Mouse (Mus musculus) heart, embryonic 13.5 days (tissue): ENCODE data around the gene Rarb. TPM values are rescaled to one million over a fixed set of nuclear protein-coding genes. Genes with fewer than 3 reads are reported as not detected.

Experiments
- ATAC-seq: fragments of 200-750 bp; cut with Nextera tagmentation; 2 replicates; pipeline ENCODE4 v1.8.0; 2017; ENCODE audit warnings: moderate TSS enrichment; ENCODE audit not compliant: insufficient number of reproducible peaks, low FRiP score, low TSS enrichment; ENCODE audit errors: extremely low read depth
- H3K27ac ChIP-seq: fragments of 300-500 bp; sonication (generic); replicated peaks from 2 replicates; pipeline ENCODE4 v1.5.1; 2015; ENCODE audit warnings: moderate library complexity, mild to moderate bottlenecking, inconsistent platforms
- H3K27me3 ChIP-seq: fragments of 300-500 bp; sonication (generic); replicated peaks from 2 replicates; pipeline ENCODE4 v1.6.1; 2015; ENCODE audit warnings: mild to moderate bottlenecking, inconsistent platforms
- H3K36me3 ChIP-seq: fragments of 300-500 bp; sonication (generic); 2 replicates; pipeline ENCODE4 v1.6.1; 2015; ENCODE audit warnings: mild to moderate bottlenecking, inconsistent platforms
- H3K4me1 ChIP-seq: fragments of 300-500 bp; sonication (generic); 2 replicates; pipeline ENCODE4 v1.6.1; 2015; ENCODE audit warnings: inconsistent platforms
- H3K4me2 ChIP-seq: fragments of 300-500 bp; sonication (generic); 2 replicates; pipeline ENCODE4 v1.6.1; 2015; ENCODE audit warnings: inconsistent platforms, mild to moderate bottlenecking, moderate library complexity
- H3K4me3 ChIP-seq: fragments of 300-500 bp; sonication (generic); 2 replicates; pipeline ENCODE4 v1.5.1; 2015; ENCODE audit warnings: moderate library complexity, mild to moderate bottlenecking, inconsistent platforms
- H3K9ac ChIP-seq: fragments of 300-500 bp; sonication (generic); 2 replicates; pipeline ENCODE4 v1.6.1; 2015; ENCODE audit warnings: inconsistent platforms, mild to moderate bottlenecking, moderate library complexity
- H3K9me3 ChIP-seq: fragments of 300-500 bp; sonication (generic); 2 replicates; pipeline ENCODE4 v1.6.1; 2016; ENCODE audit warnings: inconsistent platforms
- WGBS: fragments of 180-500 bp; shearing (Covaris S2); methylation state at CpG from one replicate; pipeline ENCODE4 v1.1.7; 2015; ENCODE audit warnings: mixed read lengths; 5-methylcytosine and 5-hydroxymethylcytosine counted together
- polyA plus RNA-seq: library from polyadenylated mRNA; unstranded; fragments of >200 nt; fragmentation: Nextera tagmentation; extraction: Ambion mirVana; gene quantifications from 2 replicates; pipeline ENCODE4 v1.2.1, GENCODE M21; 2015

The Rarb gene
- polyA plus RNA-seq, 1 experiment from 2014 or later, result 12.4 TPM

GRCm38 (mm10) chr14:16639153-16639943 lies 179.6 kb downstream of the Rarb start:
- Histone ChIP-seq H3K27ac (no peak overlapping the region), H3K4me3 (no peak overlapping the region), H3K4me1 (no peaks in the 10 kb centered on the region), H3K36me3 (no peaks in the 10 kb centered on the region), H3K9me3 (peaks cover 49% of the 10 kb centered on the region), H3K4me2 (no peak overlapping the region), H3K27me3 (no peaks in the 10 kb centered on the region), H3K9ac (no peak overlapping the region)
- WGBS, result 82% methylated on average over 19 of the region's 19 CpGs
- no peak for ATAC-seq

GRCm38 (mm10) chr14:16613975-16614374 lies 205.0 kb downstream of the Rarb start:
- Histone ChIP-seq H3K4me3 (no peak overlapping the region), H3K9me3 (no peaks in the 10 kb centered on the region), H3K27me3 (no peaks in the 10 kb centered on the region), H3K36me3 (no peaks in the 10 kb centered on the region), H3K4me1 (no peaks in the 10 kb centered on the region), H3K9ac (no peak overlapping the region), H3K27ac (no peak overlapping the region), H3K4me2 (no peak overlapping the region)
- no peak for ATAC-seq

GRCm38 (mm10) chr14:16605480-16605879 lies 213.5 kb downstream of the Rarb start:
- H3K27ac ChIP-seq, result no peak overlapping the region
- H3K4me2 ChIP-seq, result no peak overlapping the region
- H3K4me3 ChIP-seq, result no peak overlapping the region
- H3K36me3 ChIP-seq, result no peaks in the 10 kb centered on the region
- peaks cover 32% of the 10 kb centered on the region for H3K4me1 ChIP-seq
- ATAC-seq, result no peak
- no peaks in the 10 kb centered on the region for H3K27me3 ChIP-seq
- H3K9ac ChIP-seq, result no peak overlapping the region
- H3K9me3 ChIP-seq, result no peaks in the 10 kb centered on the region

- H3K36me3 ChIP-seq, result no peaks in the 10 kb centered on the region
- no peaks in the 10 kb centered on the region for H3K9me3 ChIP-seq
- no peak overlapping the region for H3K9ac ChIP-seq
- ATAC-seq, result no peak
- H3K27ac ChIP-seq, result no peak overlapping the region
- H3K27me3 ChIP-seq, result no peaks in the 10 kb centered on the region
- H3K4me3 ChIP-seq, result no peak overlapping the region
- WGBS, result 37% methylated on average over 8 of the region's 8 CpGs
- no peak overlapping the region for H3K4me2 ChIP-seq
- peaks cover 38% of the 10 kb centered on the region for H3K4me1 ChIP-seq
These were observed 214.4 kb downstream of the Rarb start for GRCm38 (mm10) chr14:16604469-16605064.

GRCm38 (mm10) chr14:16603040-16603590 lies 215.8 kb downstream of the Rarb start:
- 12% methylated on average over 5 of the region's 5 CpGs for WGBS
- no peaks in the 10 kb centered on the region for H3K9me3 ChIP-seq
- H3K9ac ChIP-seq, result no peak overlapping the region
- H3K27me3 ChIP-seq, result no peaks in the 10 kb centered on the region
- no peak overlapping the region for H3K27ac ChIP-seq
- H3K36me3 ChIP-seq, result no peaks in the 10 kb centered on the region
- ATAC-seq, result no peak
- no peak overlapping the region for H3K4me2 ChIP-seq
- no peak overlapping the region for H3K4me3 ChIP-seq
- peaks cover 51% of the 10 kb centered on the region for H3K4me1 ChIP-seq

- no peak for ATAC-seq
- no peak overlapping the region for H3K9ac ChIP-seq
- no peak overlapping the region for H3K4me3 ChIP-seq
- peaks cover 48% of the 10 kb centered on the region for H3K4me1 ChIP-seq
- H3K27ac ChIP-seq, result peak overlapping the region; percentile 87
- 36% methylated on average over 7 of the region's 7 CpGs for WGBS
- H3K9me3 ChIP-seq, result no peaks in the 10 kb centered on the region
- no peaks in the 10 kb centered on the region for H3K36me3 ChIP-seq
- H3K4me2 ChIP-seq, result peak overlapping the region; percentile 9
- no peaks in the 10 kb centered on the region for H3K27me3 ChIP-seq
These were observed 219.7 kb downstream of the Rarb start for GRCm38 (mm10) chr14:16599224-16599623.

- no peaks in the 10 kb centered on the region for H3K9me3 ChIP-seq
- peak overlapping the region; percentile 50 for H3K4me2 ChIP-seq
- no peaks in the 10 kb centered on the region for H3K27me3 ChIP-seq
- peak overlapping the region; percentile 47; the same call in 1 of the 2 replicates for H3K9ac ChIP-seq
- peak overlapping the region; percentile 87 for H3K27ac ChIP-seq
- H3K36me3 ChIP-seq, result no peaks in the 10 kb centered on the region
- WGBS, result 6% methylated on average over 4 of the region's 4 CpGs
- H3K4me1 ChIP-seq, result peaks cover 37% of the 10 kb centered on the region
- 0 out of 2 replicates have a peak overlapping the region, but pooled peaks have one; percentile 8 for H3K4me3 ChIP-seq
- no peak for ATAC-seq
These were observed 220.9 kb downstream of the Rarb start for GRCm38 (mm10) chr14:16598074-16598501.

GRCm38 (mm10) chr14:16589139-16589538 lies 229.8 kb downstream of the Rarb start:
- Histone ChIP-seq H3K9ac (no peak overlapping the region), H3K4me1 (0 out of 2 replicates have a peak, but pooled peaks cover 4% of the 10 kb centered on the region), H3K9me3 (no peaks in the 10 kb centered on the region), H3K4me2 (no peak overlapping the region), H3K36me3 (no peaks in the 10 kb centered on the region), H3K4me3 (no peak overlapping the region), H3K27ac (no peak overlapping the region), H3K27me3 (no peaks in the 10 kb centered on the region)
- ATAC-seq, result no peak
- WGBS, result 46% methylated on average over 4 of the region's 4 CpGs

- H3K9ac ChIP-seq, result no peak overlapping the region
- H3K9me3 ChIP-seq, result no peaks in the 10 kb centered on the region; the same call in 1 of the 2 replicates
- H3K27ac ChIP-seq, result no peak overlapping the region
- H3K27me3 ChIP-seq, result no peaks in the 10 kb centered on the region
- H3K4me3 ChIP-seq, result no peak overlapping the region
- ATAC-seq, result no peak
- no peaks in the 10 kb centered on the region for H3K36me3 ChIP-seq
- no peak overlapping the region for H3K4me2 ChIP-seq
- H3K4me1 ChIP-seq, result peaks cover 9% of the 10 kb centered on the region
These were observed 240.9 kb downstream of the Rarb start for GRCm38 (mm10) chr14:16578100-16578499.

GRCm38 (mm10) chr14:16577049-16577448 lies 241.9 kb downstream of the Rarb start:
- Histone ChIP-seq H3K4me3 (no peak overlapping the region), H3K27ac (no peak overlapping the region), H3K4me1 (peaks cover 13% of the 10 kb centered on the region), H3K27me3 (no peaks in the 10 kb centered on the region), H3K4me2 (no peak overlapping the region), H3K36me3 (no peaks in the 10 kb centered on the region), H3K9ac (0 out of 2 replicates have a peak overlapping the region, but pooled peaks have one; percentile 30), H3K9me3 (no peaks in the 10 kb centered on the region)
- 44% methylated on average over 1 of the region's 1 CpGs for WGBS
- no peak for ATAC-seq

GRCm38 (mm10) chr14:16574925-16575721 lies 243.8 kb downstream of the Rarb start:
- no peaks in the 10 kb centered on the region for H3K27me3 ChIP-seq
- H3K4me3 ChIP-seq, result peak overlapping the region; percentile 81
- H3K36me3 ChIP-seq, result no peaks in the 10 kb centered on the region
- peak overlapping the region; percentile 90 for H3K9ac ChIP-seq
- H3K4me1 ChIP-seq, result peaks cover 30% of the 10 kb centered on the region
- H3K9me3 ChIP-seq, result no peaks in the 10 kb centered on the region
- H3K4me2 ChIP-seq, result peak overlapping the region; percentile 82
- ATAC-seq, result peak; percentile 67
- WGBS, result under 1% methylated on average over 52 of the region's 52 CpGs
- peak overlapping the region; percentile 98 for H3K27ac ChIP-seq
